Mouse (Mus musculus) inflammation-experienced regulatory T-cells (primary cell): ENCODE measurements around the gene 4930518I15Rik. TPM values are rescaled to one million over a fixed set of nuclear protein-coding genes. Genes with fewer than 3 reads are reported as not detected.

Experiments
- polyA plus RNA-seq, 2 experiments: library from polyadenylated mRNA; unstranded; fragments of 100-300 nt; shearing (Covaris generic); gene quantifications; one replicate each; pipeline ENCODE4 v1.2.1; 2017

4930518I15Rik gene
- polyA plus RNA-seq, result 1 to 10 TPM; 5.2 to 7.0 TPM

DNA sequence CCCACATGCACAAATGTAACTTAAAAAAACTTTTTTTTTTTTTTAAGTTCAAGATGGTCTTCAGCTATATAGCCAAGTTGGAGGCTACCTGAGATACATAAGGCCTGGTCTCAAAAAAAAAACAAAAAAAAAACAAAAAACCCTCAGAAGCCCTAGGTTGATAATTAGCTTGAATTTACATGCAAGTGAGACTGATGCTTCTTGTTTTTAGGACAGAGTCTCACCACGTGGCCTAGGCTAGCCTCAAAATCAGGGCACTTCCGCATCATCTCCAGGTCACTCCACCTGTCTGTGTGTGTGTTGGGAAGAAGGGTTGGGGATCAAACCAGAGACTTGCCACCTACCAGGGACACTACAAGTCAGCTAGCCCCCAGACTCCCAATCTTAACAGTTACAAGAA, at the start of gene 4930518I15Rik:
4930518I15Rik (minus strand) TSS at position 112 of the 400 bp plus-strand sequence.

DNA sequence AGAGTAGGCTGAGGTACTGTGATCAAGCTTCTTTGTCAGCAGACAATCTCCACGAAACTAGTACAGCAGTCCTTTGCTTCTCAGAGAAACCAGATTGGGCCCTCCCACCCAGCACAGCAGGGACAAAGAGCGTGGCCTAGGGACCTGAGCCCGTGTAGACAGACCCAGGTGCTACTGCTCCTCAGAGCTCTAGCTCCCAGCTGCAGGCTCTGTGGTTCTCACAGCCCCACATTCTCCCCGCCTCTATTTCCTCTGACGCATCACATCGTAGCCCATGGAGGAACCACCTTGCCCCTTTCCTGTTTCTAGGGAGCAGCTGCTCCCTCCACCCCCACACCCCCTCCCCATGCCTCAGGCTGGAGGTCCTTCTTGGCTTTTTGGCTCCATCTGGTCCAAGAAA, 29.3 kb upstream of the 4930518I15Rik start, which contains the start of gene Sla2:
Sla2 (minus strand) TSS at position 176 of the 400 bp plus-strand sequence.

DNA sequence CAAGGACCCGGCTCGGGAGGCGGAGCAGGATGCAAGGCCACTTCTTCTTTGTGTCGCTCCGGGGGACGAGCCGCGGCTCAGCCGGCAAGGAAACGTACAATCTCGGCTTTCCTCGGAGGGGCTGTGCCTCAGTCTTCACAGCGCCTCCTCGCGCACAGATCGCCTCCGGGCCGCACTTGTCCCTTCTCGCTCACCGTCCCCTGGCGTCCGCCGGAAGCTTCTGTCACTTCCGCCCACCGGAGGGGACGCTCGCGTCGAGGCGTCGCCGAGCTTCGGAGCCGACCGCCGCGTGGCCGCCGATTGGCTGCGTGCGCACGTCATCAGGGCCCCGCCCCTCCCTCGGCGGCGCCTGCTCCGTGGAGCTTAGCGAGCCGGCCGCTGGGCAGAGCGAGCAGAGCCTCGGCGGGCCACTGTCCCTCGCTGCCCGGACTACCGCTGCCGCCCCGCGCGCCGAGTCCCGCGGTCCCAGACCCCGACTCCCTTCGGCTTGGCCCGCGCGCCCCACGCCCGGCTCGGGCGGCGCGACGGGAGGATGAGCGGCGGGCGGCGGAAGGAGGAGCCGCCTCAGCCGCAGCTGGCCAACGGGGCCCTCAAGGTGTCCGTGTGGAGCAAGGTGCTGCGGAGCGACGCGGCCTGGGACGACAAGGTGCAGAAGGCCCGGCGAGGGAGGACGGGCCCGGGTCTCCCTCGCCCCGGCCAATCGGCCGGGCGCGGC, 5.2 kb upstream of the 4930518I15Rik start, which contains the start of gene Rab5if:
Rab5if (plus strand) TSS at position 357 of the 715 bp plus-strand sequence.

DNA sequence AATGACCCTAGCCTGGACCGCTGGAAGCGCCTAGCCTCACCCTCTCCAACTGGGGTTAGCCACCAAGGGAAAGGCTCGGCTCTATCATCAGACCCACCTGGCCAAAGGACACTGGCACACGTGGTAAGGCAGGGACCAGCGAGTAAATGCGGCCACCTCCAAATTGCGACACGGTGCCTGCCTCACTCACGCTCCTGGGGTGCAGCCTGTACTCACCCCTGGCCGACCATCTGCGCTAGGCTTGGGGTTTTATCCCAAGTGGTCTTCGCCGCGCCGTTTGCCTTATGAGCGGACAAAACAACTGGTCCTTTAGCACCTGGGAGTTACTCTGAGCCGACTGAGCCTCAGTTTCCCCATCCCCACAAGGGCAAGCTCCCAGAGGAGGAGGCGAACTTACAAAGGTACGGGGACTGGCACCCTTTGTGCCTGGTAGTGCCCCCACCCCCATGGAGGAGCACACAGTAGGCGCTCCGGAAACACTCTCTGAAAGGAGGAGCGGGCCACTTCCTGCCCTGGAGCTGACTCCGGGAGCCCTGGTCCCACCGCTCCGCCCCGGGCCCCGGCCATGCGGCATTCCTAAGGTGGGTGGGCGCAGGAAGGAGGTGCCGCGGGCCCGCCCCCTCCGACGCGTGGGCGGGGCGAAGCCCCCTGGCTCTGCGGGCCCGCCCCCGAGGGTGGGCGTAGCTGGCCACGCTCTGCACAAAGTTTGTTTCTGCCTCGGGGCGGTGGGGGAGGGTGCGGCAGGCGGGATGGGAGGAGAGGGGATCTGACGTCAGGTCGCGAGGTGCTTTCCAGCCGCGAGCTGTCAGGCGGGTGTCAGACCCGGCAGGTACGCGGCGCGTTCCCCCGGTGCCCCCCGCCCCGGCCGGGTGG, 18.2 kb downstream of the 4930518I15Rik start, which contains the start of gene Tgif2:
Tgif2 (plus strand) TSS at position 689 of the 873 bp plus-strand sequence.

Other genes with a start within 250 kb of the 4930518I15Rik start
- 100 to 1,000 TPM in 1 of 2 experiments, 10 to 100 TPM in 1; 87.9 to 101 TPM for gene Dlgap4, start 244.2 kb downstream of the 4930518I15Rik start, polyA plus RNA-seq
- 1 to 10 TPM in 1 of 2 experiments, under 1 TPM in 1; 0.71 to 7.1 TPM for gene Myl9, start 82.5 kb downstream of the 4930518I15Rik start, polyA plus RNA-seq
- 10 to 100 TPM; 15.4 to 19.6 TPM for gene Tgif2, start 17.9 kb downstream of the 4930518I15Rik start, polyA plus RNA-seq
- gene Rab5if, start 5.2 kb upstream of the 4930518I15Rik start, polyA plus RNA-seq, result 100 to 1,000 TPM; 115 to 123 TPM
- 10 to 100 TPM; 61.6 to 74.0 TPM for gene Sla2, start 29.2 kb upstream of the 4930518I15Rik start, polyA plus RNA-seq
- 100 to 1,000 TPM in 1 of 2 experiments, 10 to 100 TPM in 1; 99.5 to 179 TPM for gene Ndrg3, start 134.1 kb upstream of the 4930518I15Rik start, polyA plus RNA-seq
- gene Dsn1, start 149.2 kb upstream of the 4930518I15Rik start, polyA plus RNA-seq, result 10 to 100 TPM; 13.6 to 19.5 TPM
- gene Soga1, start 221.3 kb upstream of the 4930518I15Rik start, polyA plus RNA-seq, result under 1 TPM in 1 of 2 experiments, not detected in 1; 0.29 TPM
- gene Tldc2, start 229.1 kb upstream of the 4930518I15Rik start, polyA plus RNA-seq, result not detected